Comparison of ENCODE assay signal across 8 mouse cellular contexts in the genomic region with DNA sequence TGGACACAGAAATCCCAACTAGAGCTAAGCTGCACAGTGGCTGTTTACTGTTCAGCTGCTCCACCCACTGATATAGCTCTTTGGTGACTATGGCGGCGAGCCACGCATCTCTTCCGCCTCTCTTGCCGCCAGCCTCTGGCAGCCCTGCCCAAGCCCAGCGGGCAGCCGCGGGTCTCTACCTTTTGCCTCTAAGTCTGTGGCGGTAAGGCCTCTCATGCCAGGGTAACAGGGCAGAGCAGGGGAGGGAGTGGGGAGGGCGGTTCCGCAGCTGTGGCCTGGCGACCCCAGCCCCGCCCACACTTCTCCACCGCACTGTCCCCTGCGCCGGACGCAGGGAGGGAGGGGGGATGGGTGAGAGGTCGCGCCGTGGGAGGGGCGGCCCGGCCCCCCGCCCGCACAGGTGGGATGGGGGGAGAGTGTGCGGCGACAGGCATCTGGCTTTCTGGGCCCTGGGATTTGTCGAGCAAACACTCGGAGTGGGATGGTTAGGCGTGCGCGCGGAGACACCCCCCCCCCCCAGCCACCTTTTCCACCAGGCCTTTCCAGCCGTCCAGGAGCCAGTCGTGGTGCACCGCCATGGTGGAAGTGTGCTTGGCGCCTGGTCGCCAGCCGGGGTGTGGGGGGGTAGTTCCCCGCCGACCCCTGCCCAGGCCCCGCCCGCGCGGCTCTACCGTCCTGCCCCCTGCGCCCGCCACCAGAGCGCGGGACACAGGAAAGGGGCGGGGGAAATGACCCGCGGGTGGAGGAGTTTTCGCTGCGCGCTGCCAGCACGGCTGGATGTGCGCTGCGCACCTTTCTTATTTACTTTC. TPM values are rescaled to one million over a fixed set of nuclear protein-coding genes. Genes with fewer than 3 reads are reported as not detected.
DNase-seq lines count a peak whose midpoint lies in the region; ATAC-seq and TF ChIP-seq lines count a peak whose summit lies in the region.

No protein-coding gene starts in this region.

- H3K4me3 ChIP-seq in intestine, embryonic 14.5 days (ENCODE audit: low read depth, low read length) = peak overlapping the region; percentile 49
- H3K4me3 ChIP-seq in limb, embryonic 14.5 days (replicated peaks; ENCODE audit: low read length) = peak overlapping the region; percentile 56
- peak overlapping the region; percentile 44 for H3K4me3 ChIP-seq in midbrain, embryonic 14.5 days (replicated peaks; ENCODE audit: low read depth, low read length)

- no peaks in the 10 kb centered on the region for H3K9me3 ChIP-seq in intestine, embryonic 14.5 days (ENCODE audit: control insufficient read depth, low read length)
- no peaks in the 10 kb centered on the region for H3K9me3 ChIP-seq in limb, embryonic 14.5 days (ENCODE audit: control insufficient read depth, low read length)
- no peaks in the 10 kb centered on the region for H3K9me3 ChIP-seq in midbrain, embryonic 14.5 days (ENCODE audit: control insufficient read depth, low read length)

- peak overlapping the region; percentile 43 for H3K27ac ChIP-seq in intestine, embryonic 14.5 days (ENCODE audit: low read depth)
- peak overlapping the region; percentile 85 for H3K27ac ChIP-seq in limb, embryonic 14.5 days (replicated peaks; ENCODE audit: low read depth, low read length)
- H3K27ac ChIP-seq in midbrain, embryonic 14.5 days (replicated peaks; ENCODE audit: low read depth, low read length) = peak overlapping the region; percentile 78

- ATAC-seq in intestine, embryonic 14.5 days (replicated peaks; ENCODE audit: low FRiP score, low TSS enrichment, low read depth) = peak; percentile 96
- peak; percentile 88 for ATAC-seq in limb, embryonic 14.5 days (ENCODE audit: low FRiP score, low read depth)
- peak; percentile 87 for ATAC-seq in midbrain, embryonic 14.5 days (ENCODE audit: low FRiP score, low TSS enrichment)

- peak; percentile 4 to 6 for DNase-seq in spleen, adult 18-20 months
- DNase-seq in spleen, adult 12 weeks (ENCODE audit: low spot score) = no peak
- DNase-seq in cerebellum, postnatal 36 days = peak; percentile 18 to 19
- peak; percentile 14 to 25 for DNase-seq in gastrocnemius, postnatal 4 days (ENCODE audit: low spot score in 2 of 2)
- DNase-seq in intestine, embryonic 14.5 days (ENCODE audit: low spot score) = peak; percentile 82
- DNase-seq in limb, embryonic 14.5 days (ENCODE audit: low spot score) = peak; percentile 74
- DNase-seq in midbrain, embryonic 14.5 days = peak; percentile 84
- DNase-seq in splenic B cell, adult 2 months (ENCODE audit: low read depth, low spot score) = peak; percentile 80

- no peaks in the 10 kb centered on the region for H3K27me3 ChIP-seq in intestine, embryonic 14.5 days (replicated peaks; ENCODE audit: control insufficient read depth, insufficient read depth, low read length)
- no peaks in the 10 kb centered on the region for H3K27me3 ChIP-seq in limb, embryonic 14.5 days (ENCODE audit: control insufficient read depth, insufficient read depth, low read length)
- no peaks in the 10 kb centered on the region for H3K27me3 ChIP-seq in midbrain, embryonic 14.5 days (ENCODE audit: control insufficient read depth, insufficient read depth, low read length)
- no peaks in the 10 kb centered on the region for H3K27me3 ChIP-seq in splenic B cell, adult 2 months (ENCODE audit: control insufficient read depth, insufficient read depth, low read length, poor library complexity, severe bottlenecking)

- 13% methylated on average over 53 of the region's 58 CpGs for WGBS in intestine, embryonic 14.5 days
- 11% methylated on average over 39 of the region's 58 CpGs for WGBS in limb, embryonic 14.5 days
- 9% methylated on average over 53 of the region's 58 CpGs for WGBS in midbrain, embryonic 14.5 days

- H3K4me2 ChIP-seq in intestine, embryonic 14.5 days (ENCODE audit: low read length) = peak overlapping the region; percentile 52
- H3K4me2 ChIP-seq in limb, embryonic 14.5 days (replicated peaks; ENCODE audit: low read depth, low read length, severe bottlenecking) = peak overlapping the region; percentile 57
- peak overlapping the region; percentile 54 for H3K4me2 ChIP-seq in midbrain, embryonic 14.5 days (ENCODE audit: low read length)

- H3K36me3 ChIP-seq in intestine, embryonic 14.5 days (ENCODE audit: control insufficient read depth, insufficient read depth, low read length) = no peaks in the 10 kb centered on the region
- H3K36me3 ChIP-seq in limb, embryonic 14.5 days (ENCODE audit: control insufficient read depth, insufficient read depth, low read length) = no peaks in the 10 kb centered on the region
- H3K36me3 ChIP-seq in midbrain, embryonic 14.5 days (ENCODE audit: control insufficient read depth, insufficient read depth, low read length) = no peaks in the 10 kb centered on the region
- H3K36me3 ChIP-seq in splenic B cell, adult 2 months (ENCODE audit: control insufficient read depth, insufficient read depth, low read length, poor library complexity, severe bottlenecking) = no peaks in the 10 kb centered on the region

- no peak for TF ChIP-seq POLR2A in limb, embryonic 14.5 days (IDR thresholded peaks at IDR 0.05; ENCODE audit: borderline replicate concordance, extremely low read depth, insufficient read depth, insufficient read length)

- H3K4me1 ChIP-seq in intestine, embryonic 14.5 days (replicated peaks; ENCODE audit: control insufficient read depth, insufficient read depth, low read length) = no peaks in the 10 kb centered on the region
- no peaks in the 10 kb centered on the region for H3K4me1 ChIP-seq in limb, embryonic 14.5 days (ENCODE audit: control insufficient read depth, insufficient read depth, low read length)
- no peaks in the 10 kb centered on the region for H3K4me1 ChIP-seq in midbrain, embryonic 14.5 days (ENCODE audit: control insufficient read depth, insufficient read depth, low read length)

- peak overlapping the region; percentile 63 for H3K9ac ChIP-seq in intestine, embryonic 14.5 days (ENCODE audit: low read length)
- H3K9ac ChIP-seq in limb, embryonic 14.5 days (ENCODE audit: low read depth, low read length, severe bottlenecking) = peak overlapping the region; percentile 74
- H3K9ac ChIP-seq in midbrain, embryonic 14.5 days (replicated peaks; ENCODE audit: low read length) = peak overlapping the region; percentile 65

RNA-seq across cellular contexts. Expression of gene Slc22a29, which starts 33.4 kb away (rescaled TPM):
- total RNA-seq in gastrocnemius, postnatal 4 days (2021) = not detected
- not detected in 2 replicates for polyA plus RNA-seq in intestine, embryonic 14.5 days (2014; fragmentation: Nextera tagmentation; extraction: Ambion mirVana)
- 0.09 and 0.28 TPM in 2 replicates for polyA plus RNA-seq in limb, embryonic 14.5 days (2012; rRNA removed)
- not detected in 2 replicates for polyA plus RNA-seq in limb, embryonic 14.5 days (2014; fragmentation: Nextera tagmentation; extraction: Ambion mirVana)
- polyA plus RNA-seq in midbrain, embryonic 14.5 days (2014; fragmentation: Nextera tagmentation; extraction: Ambion mirVana) = 0.18 TPM in 1 of 2 replicates, not detected in the other
